Mouse (Mus musculus) testis, postnatal 14 days (tissue): ENCODE measurements around the gene Jmjd4.

ENCODE experiments used
- DNase-seq: peaks from one replicate; pipeline ENCODE4 v3.0.0; 2021; ENCODE audit warnings: low spot score

Gene Jmjd4

GRCm38 (mm10) chr11:59471413-59472325 lies 21.8 kb downstream of the Jmjd4 start:
- peak; percentile 60 for DNase-seq

- peak; percentile 91 for DNase-seq
Observed at GRCm38 (mm10) chr11:59472326-59472677, 22.5 kb downstream of the Jmjd4 start, which contains the start of gene Zfp867. Gene Zfp867, minus strand, starts transcription at chr11:59472474.

DNA sequence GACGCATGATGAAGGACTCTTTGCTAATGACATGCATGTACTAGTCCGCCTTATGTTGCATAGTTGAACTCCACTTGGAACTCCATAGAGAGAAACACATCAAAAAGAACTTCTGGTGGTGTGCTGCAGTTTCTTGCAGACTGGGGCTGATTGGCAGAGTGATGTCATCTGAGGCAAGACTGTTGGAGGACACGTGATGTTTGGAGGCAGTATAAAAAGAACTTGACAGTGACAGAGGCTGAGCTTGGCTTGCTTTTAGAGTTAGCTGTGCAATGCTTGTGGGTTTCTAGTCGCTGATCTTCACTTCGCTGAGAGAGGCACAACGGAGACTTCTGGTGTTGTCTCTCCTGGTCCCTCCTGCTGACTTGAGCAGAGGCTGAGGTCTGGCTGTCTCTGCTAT lies 27.4 kb downstream of the Jmjd4 start:
- no peak for DNase-seq

GRCm38 (mm10) chr11:59483212-59483611 lies 33.4 kb downstream of the Jmjd4 start:
- DNase-seq = no peak

- DNase-seq = no peak
Observed at GRCm38 (mm10) chr11:59485641-59486040, 35.8 kb downstream of the Jmjd4 start.

DNA sequence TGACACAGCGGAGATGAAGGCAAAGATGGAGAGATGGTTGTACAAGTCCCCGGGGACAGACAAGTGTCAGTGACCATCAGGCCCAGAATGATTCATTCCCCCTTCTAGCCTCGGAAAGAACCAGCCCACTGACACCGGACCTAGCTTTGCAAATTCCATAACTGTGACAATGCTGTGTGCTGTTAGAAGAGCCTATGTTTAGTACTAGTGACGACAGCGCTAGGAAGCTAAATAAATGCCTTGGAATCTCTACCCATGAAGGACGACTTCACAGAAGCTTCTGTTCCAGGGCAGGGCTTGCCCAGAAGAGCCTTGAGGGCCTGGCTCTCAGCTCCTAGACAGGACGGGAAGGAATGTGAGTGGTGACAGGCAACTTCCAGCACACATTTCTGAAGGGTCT lies 36.4 kb downstream of the Jmjd4 start:
- DNase-seq = no peak

GRCm38 (mm10) chr11:59496672-59497310 lies 46.9 kb downstream of the Jmjd4 start:
- no peak for DNase-seq

DNA sequence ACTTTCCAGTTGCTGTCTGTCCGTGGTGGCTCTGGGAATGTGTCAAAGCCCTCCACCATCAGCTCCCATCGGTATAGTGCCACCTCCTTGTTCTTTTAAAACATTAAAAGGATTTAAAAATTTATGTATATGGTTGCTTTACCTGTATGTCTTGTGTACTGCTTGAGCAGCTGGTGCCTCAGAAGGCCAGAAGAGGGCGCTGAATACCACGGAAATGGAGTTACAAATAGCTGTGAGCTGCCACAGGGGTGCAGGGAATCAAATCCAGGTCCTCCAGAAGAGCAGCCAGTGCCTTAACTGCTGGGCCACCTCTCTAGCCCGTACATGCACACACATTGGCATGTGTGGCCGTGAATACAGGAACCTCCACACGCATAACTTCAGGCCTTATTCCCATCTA lies 47.9 kb downstream of the Jmjd4 start:
- no peak for DNase-seq

DNA sequence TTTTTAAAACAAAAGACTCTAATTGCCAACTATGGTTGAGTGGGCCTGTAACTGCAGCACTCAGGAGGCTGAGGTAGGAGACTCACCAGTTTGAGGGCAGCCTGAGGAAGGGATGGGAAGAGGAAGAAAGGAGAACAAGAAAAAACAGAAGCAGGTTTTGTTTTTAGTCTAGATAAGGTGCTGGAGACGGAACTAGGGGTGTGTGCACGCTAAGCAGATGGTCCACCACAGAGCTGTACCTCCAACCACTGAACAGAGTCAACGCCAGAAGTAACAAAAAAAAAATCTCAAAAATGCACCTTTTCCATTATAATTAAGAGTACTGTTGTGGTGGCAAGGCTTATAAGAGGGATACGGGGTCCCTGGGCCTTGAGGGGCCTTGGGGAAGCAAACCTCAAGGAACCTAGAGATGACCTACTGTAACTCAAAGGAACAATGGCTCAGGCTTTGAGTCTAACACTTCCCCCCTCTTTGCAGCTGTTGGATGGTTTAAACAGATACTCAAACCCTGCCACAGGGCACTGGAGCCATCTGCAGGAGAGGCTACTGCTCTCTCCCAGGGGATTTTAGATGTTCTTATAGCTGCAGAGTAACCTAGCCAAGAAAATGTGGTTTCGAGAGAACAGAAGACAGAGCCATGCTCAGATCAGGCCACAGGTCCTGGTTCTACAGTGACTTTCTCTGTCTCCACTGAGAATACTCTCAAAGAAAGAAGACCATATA lies 52.3 kb downstream of the Jmjd4 start:
- no peak for DNase-seq

- DNase-seq = peak; percentile 74
Observed at GRCm38 (mm10) chr11:59505351-59505838, 55.5 kb downstream of the Jmjd4 start.

- peak; percentile 87 for DNase-seq
Observed at GRCm38 (mm10) chr11:59505839-59506712, 56.2 kb downstream of the Jmjd4 start.

- no peak for DNase-seq
Observed at GRCm38 (mm10) chr11:59506713-59507074, 56.8 kb downstream of the Jmjd4 start.
